Mouse (Mus musculus) midbrain, embryonic 16.5 days (tissue): Measurements from ENCODE around the gene Scn5a. TPM values are rescaled to one million over a fixed set of nuclear protein-coding genes. Genes with fewer than 3 reads are reported as not detected.

ENCODE experiments used
- ATAC-seq: fragments of 200-750 bp; cut with Nextera tagmentation; 2 replicates; pipeline ENCODE4 v1.8.0; 2017; ENCODE audit warnings: moderate TSS enrichment
- H3K27ac ChIP-seq: fragments of 300-500 bp; sonication (generic); 2 replicates; pipeline ENCODE4 v1.5.1; 2014; ENCODE audit warnings: mild to moderate bottlenecking, low read length, mixed read lengths
- H3K27me3 ChIP-seq: fragments of 300-500 bp; sonication (generic); 2 replicates; pipeline ENCODE4 v1.6.1; 2014; ENCODE audit warnings: low read depth, low read length, mixed read lengths; ENCODE audit not compliant: control insufficient read depth, insufficient read depth
- H3K36me3 ChIP-seq: fragments of 300-500 bp; sonication (generic); 2 replicates; pipeline ENCODE4 v1.6.1; 2014; ENCODE audit warnings: mild to moderate bottlenecking, low read length, moderate library complexity, mixed read lengths; ENCODE audit not compliant: control insufficient read depth, insufficient read depth
- H3K4me1 ChIP-seq: fragments of 300-500 bp; sonication (generic); 2 replicates; pipeline ENCODE4 v1.6.1; 2014; ENCODE audit warnings: mild to moderate bottlenecking, low read length, mixed read lengths; ENCODE audit not compliant: control insufficient read depth, insufficient read depth
- H3K4me2 ChIP-seq: fragments of 300-500 bp; sonication (generic); 2 replicates; pipeline ENCODE4 v1.6.1; 2014; ENCODE audit warnings: mild to moderate bottlenecking, low read length, mixed read lengths
- H3K4me3 ChIP-seq: fragments of 300-500 bp; sonication (generic); 2 replicates; pipeline ENCODE4 v1.5.1; 2014; ENCODE audit warnings: low read depth, mild to moderate bottlenecking, low read length, moderate library complexity, mixed read lengths
- H3K9ac ChIP-seq: fragments of 300-500 bp; sonication (generic); 2 replicates; pipeline ENCODE4 v1.6.1; 2014; ENCODE audit warnings: low read depth, low read length, mixed read lengths
- H3K9me3 ChIP-seq: fragments of 300-500 bp; sonication (generic); replicated peaks from 2 replicates; pipeline ENCODE4 v1.6.1; 2014; ENCODE audit warnings: mild to moderate bottlenecking, low read length, mixed read lengths; ENCODE audit not compliant: control insufficient read depth, poor library complexity, severe bottlenecking
- WGBS: fragments of 180-500 bp; shearing (Covaris S2); extraction: QIAGEN DNeasy Blood & Tissue Kit; methylation state at CpG from one replicate; pipeline ENCODE4 v1.1.7; 2014; 5-methylcytosine and 5-hydroxymethylcytosine counted together
- polyA plus RNA-seq: library from polyadenylated mRNA; unstranded; fragments of >200 nt; fragmentation: Nextera tagmentation; extraction: Ambion mirVana; gene quantifications from 2 replicates; pipeline ENCODE4 v1.2.1, GENCODE M21; 2015

Gene Scn5a
- polyA plus RNA-seq, 1 experiment from 2014 or later: 0.40 TPM

DNA sequence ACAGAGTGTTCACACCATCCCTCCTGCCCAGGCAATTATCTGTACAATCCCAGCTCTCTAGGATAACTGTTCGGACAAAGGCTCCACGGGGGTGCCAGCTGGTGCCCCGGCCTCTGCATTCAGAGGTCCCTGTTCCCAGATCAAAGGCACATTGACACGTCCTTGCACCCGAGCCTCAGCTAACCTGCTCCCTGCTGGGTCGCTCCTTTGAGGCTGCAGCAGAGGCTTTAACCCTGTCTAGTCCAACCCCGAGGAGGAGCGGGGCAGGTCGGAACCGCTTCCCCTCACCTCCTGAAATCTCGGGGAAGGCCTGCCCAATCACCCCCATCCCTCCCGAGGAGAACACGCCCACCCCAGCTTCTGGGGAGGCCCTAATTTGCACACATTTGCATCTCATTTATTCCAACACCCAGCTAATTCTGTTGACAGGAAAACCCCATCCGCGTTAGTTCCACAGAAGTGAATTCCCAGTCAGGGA is 7.4 kb downstream of the Scn5a start:
- H3K36me3 ChIP-seq: no peaks in the 10 kb centered on the region
- peak overlapping the region; percentile 37 for H3K4me2 ChIP-seq
- no peak overlapping the region for H3K27ac ChIP-seq
- H3K9me3 ChIP-seq: no peaks in the 10 kb centered on the region; the same call in 1 of the 2 replicates
- peak; percentile 40; the same call in 1 of the 2 replicates for ATAC-seq
- peaks cover 85% of the 10 kb centered on the region for H3K27me3 ChIP-seq
- H3K4me3 ChIP-seq: no peak overlapping the region
- WGBS: 2% methylated on average over 15 of the region's 15 CpGs
- H3K4me1 ChIP-seq: peaks cover 15% of the 10 kb centered on the region
- no peak overlapping the region for H3K9ac ChIP-seq

DNA sequence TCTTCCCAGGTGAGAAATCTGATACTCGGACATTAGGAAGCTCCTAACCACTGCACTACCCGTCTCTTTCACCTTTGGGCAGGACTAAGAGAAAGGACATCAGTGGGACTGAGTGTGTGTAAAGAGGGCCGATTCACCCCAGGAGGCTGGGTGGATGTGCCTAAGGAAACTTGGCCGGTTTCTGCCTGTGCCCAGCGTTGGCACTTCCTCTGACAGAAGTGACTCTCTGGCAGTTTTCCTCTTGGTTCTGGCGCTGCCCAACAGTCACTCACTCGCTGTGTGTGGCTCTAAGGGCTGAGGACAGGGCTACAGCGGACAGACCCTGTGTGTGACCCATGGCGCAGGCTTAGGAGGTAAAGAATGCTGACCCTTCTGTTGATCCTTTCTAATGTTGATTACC is 8.2 kb downstream of the Scn5a start:
- 9% methylated on average over 9 of the region's 9 CpGs for WGBS
- Histone ChIP-seq H3K9ac (no peak overlapping the region), H3K27ac (no peak overlapping the region), H3K4me1 (peaks cover 15% of the 10 kb centered on the region), H3K27me3 (peaks cover 84% of the 10 kb centered on the region), H3K4me2 (no peak overlapping the region), H3K4me3 (no peak overlapping the region), H3K36me3 (no peaks in the 10 kb centered on the region), H3K9me3 (no peaks in the 10 kb centered on the region; the same call in 1 of the 2 replicates)
- ATAC-seq: no peak

DNA sequence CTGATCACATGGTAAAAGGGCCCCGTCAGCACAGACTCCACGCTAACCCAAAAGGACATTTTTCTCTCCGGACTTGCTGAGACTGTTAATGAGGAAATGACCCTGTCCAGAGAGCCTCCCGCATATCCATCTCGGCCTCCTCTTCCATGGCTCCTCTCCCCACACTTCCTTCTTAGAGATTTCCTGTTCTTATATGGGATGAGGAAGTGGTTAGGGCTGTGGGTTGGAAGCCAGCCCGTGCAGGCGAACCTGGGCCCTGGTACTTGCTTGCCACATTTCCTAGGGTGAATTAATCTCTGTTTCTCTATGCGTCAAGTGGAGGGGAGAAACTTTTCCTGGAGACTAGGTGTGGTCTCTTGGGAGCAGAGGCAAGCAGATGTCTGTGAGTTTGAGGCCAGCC is 10.1 kb downstream of the Scn5a start:
- no peak overlapping the region for H3K9ac ChIP-seq
- no peak overlapping the region for H3K27ac ChIP-seq
- H3K4me1 ChIP-seq: peaks cover 15% of the 10 kb centered on the region
- H3K27me3 ChIP-seq: peaks cover 82% of the 10 kb centered on the region
- no peak overlapping the region for H3K4me3 ChIP-seq
- no peaks in the 10 kb centered on the region; the same call in 1 of the 2 replicates for H3K9me3 ChIP-seq
- no peak overlapping the region for H3K4me2 ChIP-seq
- no peaks in the 10 kb centered on the region for H3K36me3 ChIP-seq
- no peak for ATAC-seq
- 86% methylated on average over 8 of the region's 8 CpGs for WGBS

DNA sequence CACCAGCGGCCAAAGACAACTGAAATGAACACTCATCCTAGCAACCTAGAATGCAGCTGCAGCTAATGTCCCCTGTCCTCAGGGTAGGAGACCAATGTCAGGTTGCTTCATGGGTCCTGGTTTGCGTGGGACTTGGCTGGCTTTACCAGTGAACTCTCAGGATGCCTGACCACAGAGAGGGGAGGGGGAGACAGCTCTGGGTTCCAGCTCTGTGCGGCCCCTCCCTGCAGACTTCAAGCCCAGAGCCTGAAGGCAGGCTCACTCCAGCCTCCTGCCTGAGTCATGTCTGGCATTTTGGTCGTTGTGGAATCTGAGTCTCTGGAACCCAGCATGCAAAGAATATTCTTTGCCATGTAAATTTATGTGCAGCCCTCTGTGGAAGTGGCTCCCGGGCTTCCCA is 11.0 kb downstream of the Scn5a start:
- H3K9me3 ChIP-seq: no peaks in the 10 kb centered on the region; the same call in 1 of the 2 replicates
- ATAC-seq: no peak
- H3K4me3 ChIP-seq: no peak overlapping the region
- H3K27ac ChIP-seq: no peak overlapping the region
- WGBS: 81% methylated on average over 5 of the region's 5 CpGs
- no peak overlapping the region for H3K4me2 ChIP-seq
- no peaks in the 10 kb centered on the region for H3K36me3 ChIP-seq
- peaks cover 83% of the 10 kb centered on the region for H3K27me3 ChIP-seq
- no peak overlapping the region for H3K9ac ChIP-seq
- H3K4me1 ChIP-seq: peaks cover 15% of the 10 kb centered on the region

- no peaks in the 10 kb centered on the region for H3K36me3 ChIP-seq
- 8% methylated on average over 10 of the region's 10 CpGs for WGBS
- H3K27me3 ChIP-seq: peaks cover 88% of the 10 kb centered on the region
These were observed 12.6 kb downstream of the Scn5a start for GRCm38 (mm10) chr9:119566214-119566613.

DNA sequence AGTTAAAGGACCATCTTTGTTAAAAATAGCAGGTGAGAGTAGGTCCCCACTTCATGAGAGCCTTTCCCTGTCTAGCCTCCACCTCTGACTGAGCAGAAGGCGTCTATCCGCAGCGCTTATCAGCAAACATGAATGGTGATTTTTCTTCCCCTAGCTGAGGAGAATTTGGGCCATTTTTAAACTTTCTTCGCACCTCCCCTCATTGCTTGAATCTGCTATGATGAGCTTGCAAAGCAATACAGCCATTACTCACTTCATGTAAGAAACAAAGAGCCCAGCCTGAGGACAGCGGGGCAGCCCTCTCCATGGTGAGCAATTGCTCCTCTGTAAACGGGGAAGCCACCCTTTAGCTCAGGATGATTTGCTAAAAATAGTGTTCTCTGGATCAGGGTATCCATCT is 14.0 kb downstream of the Scn5a start:
- ATAC-seq: no peak
- Histone ChIP-seq H3K27ac (no peak overlapping the region), H3K4me1 (no peaks in the 10 kb centered on the region; the same call in 1 of the 2 replicates), H3K4me2 (no peak overlapping the region), H3K27me3 (peaks cover 86% of the 10 kb centered on the region), H3K9ac (no peak overlapping the region), H3K9me3 (no peaks in the 10 kb centered on the region; the same call in 1 of the 2 replicates), H3K36me3 (no peaks in the 10 kb centered on the region), H3K4me3 (no peak overlapping the region)
- WGBS: 81% methylated on average over 6 of the region's 6 CpGs

More at GRCm38 (mm10) chr9:119566214-119566613, 12.6 kb downstream of the Scn5a start:
- no peak overlapping the region for H3K27ac ChIP-seq
- H3K4me3 ChIP-seq: no peak overlapping the region
- H3K9me3 ChIP-seq: no peaks in the 10 kb centered on the region; the same call in 1 of the 2 replicates
- peaks cover 2% of the 10 kb centered on the region; the same call in 1 of the 2 replicates for H3K4me1 ChIP-seq
- ATAC-seq: no peak
- H3K4me2 ChIP-seq: no peak overlapping the region
- no peak overlapping the region for H3K9ac ChIP-seq

GRCm38 (mm10) chr9:119563617-119564016 is 15.2 kb downstream of the Scn5a start:
- Histone ChIP-seq H3K4me3 (no peak overlapping the region), H3K9me3 (no peaks in the 10 kb centered on the region; the same call in 1 of the 2 replicates), H3K4me1 (no peaks in the 10 kb centered on the region; the same call in 1 of the 2 replicates), H3K36me3 (no peaks in the 10 kb centered on the region), H3K9ac (no peak overlapping the region), H3K4me2 (no peak overlapping the region), H3K27ac (no peak overlapping the region), H3K27me3 (peaks cover 86% of the 10 kb centered on the region)
- 71% methylated on average over 6 of the region's 6 CpGs for WGBS
- ATAC-seq: no peak

DNA sequence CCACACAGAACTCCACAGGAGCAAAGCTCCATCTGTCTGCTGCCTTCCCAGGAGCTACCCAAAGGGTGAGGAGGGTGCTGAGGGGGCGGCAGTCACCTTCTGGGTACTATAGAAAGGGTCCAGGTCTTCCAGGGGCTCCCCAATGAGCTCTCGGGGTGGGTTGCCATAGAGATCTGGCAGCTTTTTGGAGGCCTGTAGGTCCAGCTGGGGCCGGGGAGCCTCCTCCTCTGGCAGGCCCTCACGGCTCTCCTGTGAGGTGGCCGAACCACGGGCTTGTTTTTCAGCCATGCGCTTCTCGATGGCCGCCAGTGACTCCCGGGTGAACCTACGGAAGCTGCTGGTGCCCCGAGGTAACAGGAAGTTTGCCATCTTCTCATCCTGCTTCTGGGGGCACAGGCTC is 16.6 kb downstream of the Scn5a start:
- H3K36me3 ChIP-seq: no peaks in the 10 kb centered on the region
- H3K4me1 ChIP-seq: no peaks in the 10 kb centered on the region; the same call in 1 of the 2 replicates
- no peak overlapping the region for H3K4me2 ChIP-seq
- H3K9ac ChIP-seq: no peak overlapping the region
- no peak for ATAC-seq
- H3K27me3 ChIP-seq: peaks cover 82% of the 10 kb centered on the region
- 57% methylated on average over 12 of the region's 12 CpGs for WGBS
- H3K27ac ChIP-seq: no peak overlapping the region
- H3K9me3 ChIP-seq: no peaks in the 10 kb centered on the region; the same call in 1 of the 2 replicates
- no peak overlapping the region for H3K4me3 ChIP-seq

- Histone ChIP-seq H3K9ac (no peak overlapping the region), H3K27ac (no peak overlapping the region), H3K4me2 (no peak overlapping the region), H3K36me3 (no peaks in the 10 kb centered on the region), H3K4me3 (no peak overlapping the region), H3K9me3 (no peaks in the 10 kb centered on the region), H3K27me3 (peaks cover 77% of the 10 kb centered on the region), H3K4me1 (no peaks in the 10 kb centered on the region; the same call in 1 of the 2 replicates)
- 55% methylated on average over 8 of the region's 8 CpGs for WGBS
- ATAC-seq: no peak
These were observed 17.1 kb downstream of the Scn5a start for GRCm38 (mm10) chr9:119561746-119562145.
